Mouse (Mus musculus): ENCODE results near the gene 4933425L06Rik. TPM values are rescaled to one million over a fixed set of nuclear protein-coding genes. Genes with fewer than 3 reads are reported as not detected.

Gene 4933425L06Rik
- not detected in 4 replicates for total RNA-seq (2023)

DNA sequence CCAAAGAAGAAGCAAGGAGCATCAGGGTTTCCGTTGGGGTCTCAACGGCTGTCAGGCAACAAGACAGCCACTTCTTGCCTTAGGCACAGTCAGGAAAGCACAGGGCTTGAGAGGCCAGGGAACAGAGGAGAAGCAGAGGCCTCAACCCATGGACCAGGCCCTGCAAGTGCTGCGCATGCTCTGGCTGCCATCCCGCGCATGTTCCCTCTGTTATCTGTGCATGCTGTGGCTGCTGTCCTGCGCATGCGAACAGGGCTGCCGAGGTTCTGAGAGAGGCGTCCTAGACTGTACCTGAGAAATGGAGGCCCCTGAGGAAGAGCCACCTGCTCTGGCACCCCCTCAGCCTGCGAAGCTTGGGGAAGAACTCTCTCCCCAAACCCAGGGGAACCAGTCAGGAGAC, at the start of gene 4933425L06Rik:
Gene 4933425L06Rik, plus strand, starts transcription at position 261 of the 400 bp plus-strand sequence.

DNA sequence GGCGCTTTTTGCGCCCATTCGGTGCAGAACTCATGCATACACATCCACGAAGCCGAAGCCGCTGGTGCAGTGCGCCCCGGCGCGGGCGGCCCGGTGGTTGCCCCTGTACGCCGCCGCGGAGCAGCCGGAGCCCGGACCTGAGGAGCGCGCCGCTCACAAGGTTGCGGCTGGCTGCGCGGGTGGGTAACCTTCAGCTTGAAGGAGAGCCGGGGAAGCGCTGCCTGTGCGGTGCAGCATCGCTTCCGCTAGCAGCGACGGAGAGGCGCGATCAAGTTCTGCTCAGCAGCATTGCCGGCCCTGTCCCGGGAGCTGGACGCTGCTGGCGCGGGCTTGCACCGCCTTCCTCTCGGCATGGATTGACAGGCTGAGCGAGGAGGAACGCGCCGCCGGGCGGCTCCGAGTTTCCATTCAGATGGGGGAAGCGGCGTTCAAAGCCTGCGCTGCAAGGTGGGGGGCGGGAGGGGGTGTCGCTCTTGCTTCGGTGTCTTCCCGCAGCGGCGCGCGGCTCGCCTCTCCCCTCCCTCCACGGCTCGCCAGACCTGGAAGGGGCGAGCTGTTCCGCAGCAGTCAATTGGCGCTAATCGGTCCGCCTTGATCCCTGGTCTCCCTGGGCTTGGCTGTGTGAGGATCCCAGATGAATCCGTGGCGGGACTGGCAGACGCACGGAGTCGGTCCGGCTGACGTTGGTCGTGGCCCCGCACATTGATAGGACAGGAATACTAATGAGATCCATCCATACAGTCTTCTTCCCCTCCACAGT, 27.6 kb upstream of the 4933425L06Rik start, which contains the start of gene Rgs7bp:
Gene Rgs7bp, minus strand, starts transcription at position 750 of the 760 bp plus-strand sequence.

Other genes starting within 250 kb of the 4933425L06Rik start
- gene Shisal2b, start 218.2 kb upstream of the 4933425L06Rik start, total RNA-seq (2023) = not detected in 4 replicates
- 0.12 TPM in 1 of 4 replicates, not detected in the others for gene Rgs7bp, start 27.2 kb upstream of the 4933425L06Rik start, total RNA-seq (2023)
- gene Rnf180, start 212.7 kb downstream of the 4933425L06Rik start, total RNA-seq (2023) = 0.21 TPM in 1 of 4 replicates, not detected in the others

All from B cell, adult 62 days (primary cell).